In genomic region chr7:109959716-109960612, GRCm38 (mm10) we compare ENCODE assay signal across 8 mouse cellular contexts. TPM values are rescaled to one million over a fixed set of nuclear protein-coding genes. Genes with fewer than 3 reads are reported as not detected.
A peak's percentile ranks its signal among the peaks of the same experiment; 100 is the strongest.
DNase-seq lines count a peak whose midpoint lies in the region; ATAC-seq lines count a peak whose summit lies in the region.

Gene Dennd5a, minus strand, starts transcription at chr7:109960470.

- peak; percentile 97 for ATAC-seq in hindbrain, embryonic 12.5 days (ENCODE audit: low FRiP score)

- H3K4me3 ChIP-seq in hindbrain, embryonic 12.5 days, result peak within 1 kb of the TSS; percentile 95

- peak within 1 kb of the TSS; percentile 94 for H3K27ac ChIP-seq in hindbrain, embryonic 12.5 days

- under 1% methylated on average over 79 of the region's 107 CpGs for WGBS in hindbrain, embryonic 12.5 days

- peak; percentile 94 for DNase-seq in Muller cell, postnatal 12 days (ENCODE audit: inconsistent ontology term)
- DNase-seq in cerebellum, adult 9-11 months, result peak; percentile 86
- DNase-seq in frontal cortex, postnatal 10 days (ENCODE audit: low spot score in 2 of 2), result peak; percentile 69 to 79
- peak; percentile 62 to 73 for DNase-seq in layer of hippocampus, postnatal 25 days (ENCODE audit: extremely low spot score in 1 of 2, low spot score in 1 of 2)
- peak; percentile 70 for DNase-seq in lung, postnatal 25 days (ENCODE audit: low spot score)
- DNase-seq in retina, embryonic 14.5 days (ENCODE audit: low spot score), result peak; percentile 88
- peak; percentile 67 for DNase-seq in thymus, postnatal 4 days

- H3K9ac ChIP-seq in hindbrain, embryonic 12.5 days, result peak within 1 kb of the TSS; percentile 95

- no peaks in the 10 kb centered on the region for H3K36me3 ChIP-seq in hindbrain, embryonic 12.5 days

- no peaks in the 10 kb centered on the region for H3K9me3 ChIP-seq in hindbrain, embryonic 12.5 days (replicated peaks)

- peaks cover 28% of the 10 kb centered on the region for H3K4me1 ChIP-seq in hindbrain, embryonic 12.5 days

- no peaks in the 10 kb centered on the region for H3K27me3 ChIP-seq in hindbrain, embryonic 12.5 days

- H3K4me2 ChIP-seq in hindbrain, embryonic 12.5 days (replicated peaks), result peak within 1 kb of the TSS; percentile 83

RNA-seq across cellular contexts. Expression of gene Dennd5a, which starts in this region (rescaled TPM):
- polyA plus RNA-seq in hindbrain, embryonic 12.5 days (2016; fragmentation: Nextera tagmentation; extraction: Ambion mirVana), result 54.4 and 56.5 TPM in 2 replicates
- total RNA-seq in layer of hippocampus, postnatal 25 days (2021), result 100 to 1,000 TPM; 214 to 220 TPM

Comparison
In these comparisons a context has a peak if more than half of its experiments do, and no peak if none do; other contexts are left out.
1. Peak in every context shown above with its lines: DNase-seq, ATAC-seq, H3K4me3 ChIP-seq and H3K27ac ChIP-seq.